Mouse (Mus musculus): ENCODE results near the gene Brms1. TPM values are rescaled to one million over a fixed set of nuclear protein-coding genes. Genes with fewer than 3 reads are reported as not detected.

Brms1 gene
- total RNA-seq, 2 experiments from 2014 or later, result 6.6 to 8.8 TPM

DNA sequence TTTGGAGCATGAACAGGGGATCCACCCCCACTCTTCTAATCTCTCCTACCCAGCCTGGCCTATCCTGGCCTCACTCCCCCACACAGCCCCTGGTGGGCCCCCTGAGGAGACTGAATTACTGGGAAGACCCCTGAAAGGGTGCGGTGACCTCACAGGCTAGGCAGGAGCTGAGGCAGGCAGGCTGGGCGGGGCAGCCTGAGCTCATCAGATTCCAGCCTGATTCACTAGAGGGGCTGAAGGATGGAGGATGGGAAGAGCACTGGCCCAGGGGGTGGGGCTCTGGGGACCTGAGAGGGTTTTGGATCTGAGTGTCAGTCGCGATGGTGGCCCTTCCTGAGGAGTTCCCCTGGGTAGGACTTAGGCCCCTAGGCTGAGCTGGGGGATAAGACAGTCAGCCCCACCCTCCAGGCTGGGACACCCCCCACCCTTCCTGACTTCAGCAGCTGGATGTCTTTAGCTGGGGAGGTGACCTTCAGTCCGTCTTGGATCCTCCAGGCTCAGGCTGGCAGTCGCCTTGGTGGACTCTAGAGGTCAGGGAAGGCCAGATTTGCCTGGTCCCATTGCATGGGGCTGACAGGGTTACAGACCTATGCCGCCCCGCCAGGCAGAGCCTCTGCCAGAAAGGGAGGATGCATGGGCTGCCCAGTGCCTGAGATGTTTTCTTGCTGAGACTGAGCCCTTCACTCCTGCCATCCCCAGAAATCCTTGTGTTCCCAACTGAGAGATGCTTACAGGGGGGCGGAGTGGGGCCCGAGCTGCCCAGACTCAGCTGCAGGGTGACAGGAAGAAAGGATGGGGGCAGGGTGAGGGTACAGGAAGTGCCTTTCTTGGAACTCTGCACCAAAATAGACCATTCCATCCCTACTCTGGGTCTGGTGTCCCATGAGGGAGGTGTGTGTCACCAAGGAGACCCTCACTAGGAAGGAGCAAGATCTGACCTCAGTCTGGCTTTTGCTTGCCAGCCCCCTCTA, 17.9 kb downstream of the Brms1 start:
- peak in 1 of 2 experiments; percentile 66 for DNase-seq (ENCODE audit: extremely low spot score in 1 of 2, low spot score in 2 of 2)
- intact Hi-C loops (cut with DNase I), result no loop called here

DNA sequence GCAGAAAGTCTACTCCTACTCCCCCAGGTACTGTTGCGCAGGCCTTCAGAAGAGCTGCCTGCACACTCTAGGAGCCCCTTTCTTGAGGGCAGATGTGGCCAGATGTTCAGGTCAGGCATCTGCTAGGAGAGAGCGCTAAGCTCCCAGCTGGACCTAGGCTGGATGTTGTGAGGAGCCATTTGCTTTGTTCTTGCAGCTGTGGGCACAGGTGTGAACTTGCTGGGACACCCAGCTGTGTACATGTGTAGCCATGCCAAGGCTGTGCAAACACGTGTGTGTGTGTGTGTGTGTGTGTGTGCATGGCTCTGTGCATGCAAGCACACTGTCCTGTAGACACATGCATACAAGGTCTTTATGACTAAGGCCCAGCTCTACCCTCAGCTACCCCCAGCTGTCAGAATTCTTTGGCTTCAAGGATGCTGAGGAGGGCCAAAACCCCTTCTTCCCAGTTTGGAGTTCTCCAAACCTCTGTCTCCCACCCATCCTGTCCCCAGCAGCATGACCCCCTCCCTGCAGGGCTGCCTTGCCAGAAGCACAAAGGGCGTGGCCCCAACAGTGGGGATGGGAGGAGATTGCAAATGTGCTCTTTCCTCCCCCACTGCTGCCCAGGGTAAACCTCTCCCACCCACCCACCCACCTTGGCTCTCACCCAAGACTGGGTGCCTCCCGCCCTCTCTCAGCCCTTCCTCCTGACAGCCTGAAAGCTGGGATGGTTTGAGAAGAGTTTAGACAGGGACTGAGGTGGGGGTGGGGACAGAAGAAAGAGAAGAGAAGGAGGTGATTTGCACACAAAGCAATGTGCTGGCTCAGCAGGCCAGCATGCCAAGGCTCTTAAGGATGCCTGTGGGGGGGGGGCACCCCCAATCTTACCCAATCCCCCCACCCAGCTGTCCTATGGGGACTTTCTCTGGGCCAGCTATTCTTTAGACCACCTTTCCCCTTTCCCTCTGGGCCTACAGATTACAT, 19.5 kb downstream of the Brms1 start:
- intact Hi-C loops (cut with DNase I), result no loop called here
- DNase-seq (ENCODE audit: extremely low spot score in 1 of 2, low spot score in 2 of 2), result peak in 1 of 2 experiments; percentile 52

- no peak for DNase-seq (ENCODE audit: extremely low spot score in 1 of 2, low spot score in 2 of 2)
- intact Hi-C loops (cut with DNase I), result no loop called here
Measured at GRCm38 (mm10) chr19:5062041-5062440, 20.9 kb downstream of the Brms1 start.

- DNase-seq (ENCODE audit: extremely low spot score in 1 of 2, low spot score in 2 of 2), result no peak
- intact Hi-C loops (cut with DNase I), result no loop called here
Measured at GRCm38 (mm10) chr19:5062446-5062845, 21.3 kb downstream of the Brms1 start.

DNA sequence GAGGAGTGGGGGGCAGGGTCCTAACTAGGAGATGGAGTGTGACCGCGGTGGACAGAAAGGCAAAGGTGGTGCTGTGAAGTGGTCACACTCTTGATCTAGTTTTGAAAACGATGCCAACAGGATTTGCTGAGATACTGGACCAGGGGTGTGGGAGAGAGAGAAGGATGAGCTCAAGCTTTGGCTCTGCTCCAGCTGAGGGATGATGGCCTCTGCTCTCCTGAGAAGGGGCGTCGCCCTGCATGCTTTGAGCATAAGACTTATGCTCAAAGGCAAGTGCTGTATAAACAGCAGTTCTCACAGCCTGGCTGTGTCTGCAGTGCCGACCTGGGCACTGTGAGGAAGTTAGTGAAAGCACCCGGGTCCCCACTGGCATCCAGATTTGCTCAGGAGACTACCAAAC, 23.9 kb downstream of the Brms1 start:
- peak in 1 of 2 experiments; percentile 62 for DNase-seq (ENCODE audit: extremely low spot score in 1 of 2, low spot score in 2 of 2)
- intact Hi-C loops (cut with DNase I), result no loop called here

DNA sequence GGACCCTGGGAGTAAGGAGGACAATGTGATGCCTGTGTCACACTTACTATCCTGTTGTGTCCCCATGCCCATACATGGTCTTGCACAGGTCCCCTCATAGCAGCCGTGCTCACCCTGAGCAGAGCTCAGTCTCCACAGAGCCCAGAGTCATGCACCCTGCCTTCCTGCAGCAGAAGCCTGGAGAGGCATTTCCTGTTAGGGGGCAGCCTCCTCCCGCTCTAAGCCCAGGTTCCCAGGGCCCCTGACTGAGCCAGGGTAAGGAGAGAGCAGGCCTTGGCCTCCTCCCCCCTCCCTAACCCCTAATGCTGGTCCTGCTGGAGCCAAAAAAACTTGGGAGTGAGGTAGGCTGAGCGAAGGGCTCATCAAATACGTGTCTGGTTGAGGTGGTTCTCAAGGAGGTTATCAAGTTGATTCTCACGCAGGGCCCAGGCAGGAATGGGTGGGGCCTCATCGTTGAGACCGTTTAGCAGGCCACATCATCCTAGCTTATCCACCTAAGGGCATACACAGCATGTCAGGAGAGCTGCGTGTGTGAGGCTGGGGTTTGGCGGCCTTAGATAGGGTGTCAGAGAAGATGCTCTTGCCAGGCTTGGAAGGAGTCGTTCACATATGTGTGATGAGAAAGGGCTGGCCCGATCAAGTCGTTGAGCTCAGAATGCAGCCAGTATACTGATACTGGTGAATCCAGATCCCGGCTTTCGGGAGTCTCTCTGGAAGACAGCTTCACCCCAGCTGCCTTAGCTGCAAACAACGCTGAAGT, 26.1 kb downstream of the Brms1 start:
- intact Hi-C loops (cut with DNase I), result no loop called here
- DNase-seq (ENCODE audit: extremely low spot score in 1 of 2, low spot score in 2 of 2), result no peak

GRCm38 (mm10) chr19:5067867-5068569, 26.9 kb downstream of the Brms1 start, which contains the start of gene Cd248:
Gene Cd248 (plus strand): TSS chr19:5068078.
- intact Hi-C loops (cut with DNase I), result no loop called here
- DNase-seq (ENCODE audit: extremely low spot score in 1 of 2, low spot score in 2 of 2), result peak in 1 of 2 experiments; percentile 90

DNA sequence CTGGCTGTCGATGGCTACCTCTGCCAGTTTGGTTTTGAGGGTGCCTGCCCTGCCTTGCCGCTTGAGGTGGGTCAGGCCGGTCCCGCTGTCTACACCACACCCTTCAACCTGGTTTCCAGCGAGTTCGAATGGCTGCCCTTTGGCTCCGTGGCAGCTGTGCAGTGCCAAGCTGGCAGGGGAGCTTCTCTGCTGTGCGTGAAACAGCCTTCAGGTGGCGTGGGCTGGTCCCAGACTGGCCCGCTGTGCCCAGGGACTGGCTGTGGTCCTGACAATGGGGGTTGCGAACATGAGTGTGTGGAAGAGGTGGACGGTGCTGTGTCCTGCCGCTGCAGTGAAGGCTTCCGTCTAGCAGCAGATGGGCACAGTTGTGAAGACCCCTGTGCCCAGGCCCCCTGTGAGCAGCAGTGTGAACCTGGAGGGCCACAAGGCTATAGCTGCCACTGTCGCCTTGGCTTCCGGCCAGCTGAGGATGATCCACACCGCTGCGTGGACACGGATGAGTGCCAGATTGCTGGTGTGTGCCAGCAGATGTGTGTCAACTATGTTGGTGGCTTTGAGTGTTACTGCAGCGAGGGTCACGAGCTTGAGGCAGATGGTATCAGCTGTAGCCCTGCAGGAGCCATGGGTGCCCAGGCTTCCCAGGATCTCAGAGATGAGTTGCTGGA, 27.5 kb downstream of the Brms1 start:
- intact Hi-C loops (cut with DNase I), result no loop called here
- DNase-seq (ENCODE audit: extremely low spot score in 1 of 2, low spot score in 2 of 2), result peak in 1 of 2 experiments; percentile 65

DNA sequence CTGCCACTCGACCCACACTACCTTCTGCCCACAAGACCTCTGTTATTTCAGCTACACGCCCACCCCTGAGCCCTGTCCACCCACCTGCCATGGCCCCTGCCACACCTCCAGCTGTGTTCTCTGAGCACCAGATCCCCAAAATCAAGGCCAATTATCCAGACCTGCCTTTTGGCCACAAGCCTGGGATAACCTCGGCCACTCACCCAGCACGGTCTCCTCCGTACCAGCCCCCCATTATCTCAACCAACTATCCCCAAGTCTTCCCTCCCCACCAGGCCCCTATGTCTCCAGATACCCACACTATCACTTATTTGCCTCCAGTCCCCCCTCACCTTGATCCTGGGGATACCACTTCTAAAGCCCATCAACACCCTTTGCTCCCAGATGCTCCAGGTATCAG, 28.3 kb downstream of the Brms1 start:
- intact Hi-C loops (cut with DNase I), result no loop called here
- no peak for DNase-seq (ENCODE audit: extremely low spot score in 1 of 2, low spot score in 2 of 2)

DNA sequence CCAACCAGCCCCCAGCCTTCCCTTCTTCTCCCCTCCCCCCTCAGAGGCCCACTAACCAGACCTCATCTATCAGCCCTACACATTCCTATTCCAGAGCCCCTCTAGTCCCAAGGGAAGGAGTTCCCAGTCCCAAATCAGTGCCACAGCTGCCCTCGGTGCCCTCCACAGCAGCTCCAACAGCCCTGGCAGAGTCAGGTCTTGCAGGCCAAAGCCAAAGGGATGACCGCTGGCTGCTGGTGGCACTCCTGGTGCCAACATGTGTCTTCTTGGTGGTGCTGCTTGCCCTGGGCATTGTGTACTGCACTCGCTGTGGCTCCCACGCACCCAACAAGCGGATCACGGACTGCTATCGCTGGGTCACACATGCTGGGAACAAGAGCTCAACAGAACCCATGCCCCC, 28.8 kb downstream of the Brms1 start:
- no peak for DNase-seq (ENCODE audit: extremely low spot score in 1 of 2, low spot score in 2 of 2)
- intact Hi-C loops (cut with DNase I), result no loop called here

DNA sequence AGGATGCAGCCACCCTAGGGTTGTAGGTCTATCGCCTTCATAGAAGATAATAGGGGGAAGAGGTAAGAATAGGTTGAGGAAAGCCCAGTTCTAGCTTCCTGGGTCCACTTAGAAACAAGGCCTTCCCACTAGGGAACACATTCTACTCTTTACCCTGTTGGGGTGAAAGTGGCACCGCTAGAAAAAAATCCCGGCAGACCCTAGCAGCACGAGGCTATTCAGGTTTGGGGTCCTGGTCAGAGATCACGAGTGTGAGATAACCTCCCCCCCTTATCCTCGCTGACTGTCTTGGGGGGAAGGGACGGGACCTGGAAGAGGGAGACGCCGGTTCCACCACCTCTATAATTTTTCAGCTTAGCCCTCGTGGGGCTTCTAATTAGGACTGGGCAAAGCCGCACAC, 29.9 kb downstream of the Brms1 start:
- intact Hi-C loops (cut with DNase I), result no loop called here
- no peak for DNase-seq (ENCODE audit: extremely low spot score in 1 of 2, low spot score in 2 of 2)

DNA sequence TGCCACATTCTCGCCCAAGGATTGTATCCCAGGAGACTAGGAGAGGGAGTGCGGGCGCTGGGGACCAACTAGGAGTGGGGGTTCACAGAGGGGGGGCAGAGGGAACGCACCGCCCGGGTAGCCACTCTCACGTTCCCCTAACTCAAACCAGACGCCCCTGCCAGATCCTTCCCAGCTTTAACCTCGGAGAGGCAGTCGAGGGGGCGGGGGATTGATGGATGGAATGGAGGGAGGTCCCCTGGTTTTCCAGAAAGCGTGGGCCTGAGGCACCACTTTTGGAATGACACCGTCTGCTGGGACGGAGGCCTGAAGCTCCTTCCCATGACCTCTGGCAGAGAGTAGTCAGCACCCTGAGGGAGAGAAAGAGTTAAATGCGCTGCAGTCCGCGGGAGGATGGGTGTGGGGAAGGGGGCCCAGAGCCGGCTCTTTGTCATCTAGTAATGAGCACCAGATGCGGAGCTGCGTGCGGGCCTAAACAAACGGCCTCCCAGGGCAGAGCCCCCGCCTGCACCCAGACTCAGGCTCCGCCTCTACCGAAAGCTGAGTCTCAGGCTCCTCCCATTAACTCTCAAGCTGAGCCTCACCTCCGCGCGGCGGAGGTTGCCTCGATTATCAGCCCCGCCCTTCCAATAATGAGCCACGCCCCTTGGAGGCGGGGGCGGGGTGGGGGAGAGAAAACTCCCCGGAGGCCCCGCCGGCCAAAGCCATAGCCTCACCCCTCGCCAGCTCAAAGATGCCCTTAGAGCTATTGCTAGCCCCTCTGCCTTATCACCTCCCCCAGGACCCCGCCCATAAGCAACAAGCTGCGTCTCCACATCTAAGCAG, 30.6 kb downstream of the Brms1 start:
- intact Hi-C loops (cut with DNase I), result loop anchor here (2.0 kb wide), 1 partner anchor 15 kb away; no protein-coding TSS in a partner anchor
- peak in 1 of 2 experiments; percentile 88 for DNase-seq (ENCODE audit: extremely low spot score in 1 of 2, low spot score in 2 of 2)

- intact Hi-C loops (cut with DNase I), result loop anchor here (2.0 kb wide), 1 partner anchor 16 kb away; no protein-coding TSS in a partner anchor
- no peak for DNase-seq (ENCODE audit: extremely low spot score in 1 of 2, low spot score in 2 of 2)
Measured at GRCm38 (mm10) chr19:5072389-5073019, 31.4 kb downstream of the Brms1 start.

GRCm38 (mm10) chr19:5073028-5073427, 31.9 kb downstream of the Brms1 start:
- intact Hi-C loops (cut with DNase I), result loop anchor here (2.0 kb wide), 1 partner anchor 16 kb away; no protein-coding TSS in a partner anchor
- peak in 1 of 2 experiments; percentile 60 for DNase-seq (ENCODE audit: extremely low spot score in 1 of 2, low spot score in 2 of 2)

- DNase-seq (ENCODE audit: extremely low spot score in 1 of 2, low spot score in 2 of 2), result no peak
- intact Hi-C loops (cut with DNase I), result loop anchor here (2.0 kb wide), 1 partner anchor 17 kb away; no protein-coding TSS in a partner anchor
Measured at GRCm38 (mm10) chr19:5073518-5073917, 32.4 kb downstream of the Brms1 start.

- DNase-seq (ENCODE audit: extremely low spot score in 1 of 2, low spot score in 2 of 2), result no peak
- intact Hi-C loops (cut with DNase I), result no loop called here
Measured at GRCm38 (mm10) chr19:5079279-5079678, 38.1 kb downstream of the Brms1 start.
